Mouse (Mus musculus): ENCODE data around the gene Thap11. TPM values are rescaled to one million over a fixed set of nuclear protein-coding genes. Genes with fewer than 3 reads are reported as not detected.

Thap11 gene
- total RNA-seq, 4 experiments from 2014 or later, result 36.4 to 39.7 (median 38.3) TPM

DNA sequence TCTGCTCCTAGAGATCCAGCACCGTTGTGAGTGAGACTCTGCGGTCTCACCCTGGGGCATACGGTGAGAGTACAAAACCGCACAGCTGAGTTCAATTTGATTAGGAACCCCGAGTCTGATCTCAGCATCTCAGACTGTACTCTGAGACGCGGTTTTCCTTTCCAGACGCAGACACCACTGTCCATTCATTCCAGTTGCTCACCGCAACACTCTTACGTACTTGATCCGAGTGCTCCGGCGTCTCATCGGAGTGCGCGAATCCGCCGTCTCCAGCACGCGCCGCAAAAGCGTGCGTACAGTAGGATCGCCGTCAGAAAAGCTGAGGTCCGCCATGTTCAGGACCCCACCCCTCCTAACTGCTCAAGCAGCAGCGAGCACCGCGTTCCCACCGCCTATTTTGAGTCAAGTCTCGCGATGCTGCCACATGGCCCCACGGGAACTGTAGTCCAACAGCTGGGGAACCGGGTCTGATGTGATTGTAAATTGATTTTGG lies 3.2 kb upstream of the Thap11 start:
- DNase-seq (ENCODE audit: low spot score in 2 of 2), result peak; percentile 88

DNA sequence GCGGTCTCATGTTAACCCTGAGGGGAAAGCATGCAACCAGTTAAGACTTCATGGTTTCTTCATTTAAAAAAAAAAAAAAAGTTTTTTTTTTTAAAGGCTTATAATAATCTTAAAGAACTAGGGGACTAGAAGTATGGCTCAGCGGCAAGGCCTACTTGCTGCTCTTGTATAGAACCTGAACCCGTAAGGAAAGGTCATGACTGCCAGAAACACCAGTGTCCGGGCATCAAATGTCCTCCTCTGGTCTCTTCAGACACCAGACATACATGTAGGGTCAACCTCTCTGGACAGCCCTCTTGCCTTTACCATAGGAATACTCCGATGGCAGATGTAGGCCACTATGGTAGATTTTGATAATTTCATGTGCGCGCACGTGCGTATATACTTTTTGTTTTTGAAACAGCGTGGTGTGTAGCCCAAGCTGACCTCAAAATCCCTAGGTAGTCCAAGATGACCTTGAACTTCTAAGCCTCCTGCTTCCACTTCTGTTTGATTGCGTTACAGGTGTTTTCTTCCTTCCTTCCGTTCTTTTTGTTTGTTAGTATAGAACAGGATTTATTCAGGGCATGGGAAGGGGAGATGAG lies 2.7 kb upstream of the Thap11 start:
- DNase-seq (ENCODE audit: low spot score in 2 of 2), result no peak

DNA sequence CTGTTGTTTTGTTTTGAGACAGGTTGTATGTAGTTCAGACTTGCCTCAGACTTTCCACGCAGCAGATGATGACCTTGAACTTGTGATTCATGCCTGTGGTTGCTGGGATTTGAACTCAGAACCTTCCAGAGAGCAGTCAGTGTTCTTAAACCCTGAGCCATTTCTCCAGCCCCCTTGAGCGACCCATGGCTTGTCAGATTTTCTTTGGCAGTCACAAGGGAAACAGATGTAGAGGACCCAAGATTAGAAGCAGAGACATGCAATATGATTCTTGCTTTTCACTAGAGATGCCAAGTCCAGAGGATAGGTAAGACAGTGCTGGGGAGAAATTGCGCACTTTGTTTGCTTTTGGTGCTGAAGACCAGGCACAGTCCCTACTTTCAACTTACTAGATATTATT lies 1.8 kb upstream of the Thap11 start, which contains the start of gene Cenpt:
Cenpt (minus strand) TSS at position 101 of the 400 bp plus-strand sequence.
- no peak for DNase-seq (ENCODE audit: low spot score in 2 of 2)

GRCm38 (mm10) chr8:105854303-105854702 lies 629 bp upstream of the Thap11 start:
- no peak for DNase-seq (ENCODE audit: low spot score in 2 of 2)

DNA sequence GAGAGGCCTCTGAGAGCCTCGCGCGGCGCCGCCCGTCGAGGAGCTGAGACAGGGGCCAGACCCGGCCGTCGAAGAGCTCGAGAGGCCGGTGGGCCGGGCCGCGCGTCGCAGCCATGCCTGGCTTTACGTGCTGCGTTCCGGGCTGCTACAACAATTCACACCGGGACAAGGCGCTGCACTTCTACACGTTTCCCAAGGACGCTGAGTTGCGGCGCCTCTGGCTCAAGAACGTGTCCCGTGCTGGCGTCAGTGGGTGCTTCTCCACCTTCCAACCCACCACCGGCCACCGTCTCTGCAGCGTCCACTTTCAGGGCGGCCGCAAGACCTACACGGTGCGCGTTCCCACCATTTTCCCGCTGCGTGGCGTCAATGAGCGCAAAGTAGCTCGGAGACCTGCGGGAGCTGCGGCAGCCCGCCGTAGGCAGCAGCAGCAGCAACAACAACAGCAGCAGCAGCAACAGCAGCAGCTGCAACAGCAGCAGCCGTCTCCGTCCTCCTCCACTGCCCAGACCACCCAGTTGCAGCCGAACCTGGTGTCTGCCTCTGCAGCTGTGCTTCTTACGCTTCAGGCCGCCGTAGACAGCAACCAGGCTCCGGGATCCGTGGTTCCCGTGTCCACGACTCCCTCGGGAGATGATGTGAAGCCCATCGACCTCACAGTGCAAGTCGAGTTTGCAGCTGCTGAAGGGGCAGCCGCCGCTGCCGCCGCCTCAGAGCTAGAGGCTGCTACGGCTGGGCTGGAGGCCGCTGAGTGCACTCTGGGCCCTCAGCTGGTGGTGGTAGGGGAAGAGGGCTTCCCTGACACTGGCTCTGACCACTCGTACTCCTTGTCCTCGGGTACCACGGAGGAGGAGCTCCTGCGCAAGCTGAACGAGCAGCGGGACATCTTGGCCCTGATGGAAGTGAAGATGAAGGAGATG lies 576 bp downstream of the Thap11 start:
- DNase-seq (ENCODE audit: low spot score in 2 of 2), result peak; percentile 38 to 58

GRCm38 (mm10) chr8:105856168-105856835 lies 1.4 kb downstream of the Thap11 start:
- no peak for DNase-seq (ENCODE audit: low spot score in 2 of 2)

- no peak for DNase-seq (ENCODE audit: low spot score in 2 of 2)
Measured at GRCm38 (mm10) chr8:105858495-105858894, 3.6 kb downstream of the Thap11 start.

DNA sequence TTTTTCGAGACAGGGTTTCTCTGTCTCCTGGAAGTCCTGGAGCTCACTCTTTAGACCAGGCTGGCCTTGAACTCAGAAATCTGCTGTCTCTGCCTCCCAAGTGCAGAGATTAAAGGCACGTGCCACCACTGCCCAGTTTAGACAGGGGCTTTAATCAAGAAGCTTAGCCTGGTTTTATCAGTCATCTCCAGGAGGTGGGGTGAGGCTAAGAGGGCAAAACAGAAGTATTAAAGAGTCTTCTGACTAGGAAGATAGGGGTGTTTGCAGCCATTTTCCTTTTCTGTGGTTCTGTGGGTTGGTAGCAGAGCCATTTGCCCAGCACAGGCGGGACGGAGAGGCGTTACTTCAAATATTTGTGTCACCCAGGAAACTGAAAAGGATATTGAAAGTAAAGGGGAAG lies 4.4 kb downstream of the Thap11 start:
- DNase-seq (ENCODE audit: low spot score in 2 of 2), result no peak

DNA sequence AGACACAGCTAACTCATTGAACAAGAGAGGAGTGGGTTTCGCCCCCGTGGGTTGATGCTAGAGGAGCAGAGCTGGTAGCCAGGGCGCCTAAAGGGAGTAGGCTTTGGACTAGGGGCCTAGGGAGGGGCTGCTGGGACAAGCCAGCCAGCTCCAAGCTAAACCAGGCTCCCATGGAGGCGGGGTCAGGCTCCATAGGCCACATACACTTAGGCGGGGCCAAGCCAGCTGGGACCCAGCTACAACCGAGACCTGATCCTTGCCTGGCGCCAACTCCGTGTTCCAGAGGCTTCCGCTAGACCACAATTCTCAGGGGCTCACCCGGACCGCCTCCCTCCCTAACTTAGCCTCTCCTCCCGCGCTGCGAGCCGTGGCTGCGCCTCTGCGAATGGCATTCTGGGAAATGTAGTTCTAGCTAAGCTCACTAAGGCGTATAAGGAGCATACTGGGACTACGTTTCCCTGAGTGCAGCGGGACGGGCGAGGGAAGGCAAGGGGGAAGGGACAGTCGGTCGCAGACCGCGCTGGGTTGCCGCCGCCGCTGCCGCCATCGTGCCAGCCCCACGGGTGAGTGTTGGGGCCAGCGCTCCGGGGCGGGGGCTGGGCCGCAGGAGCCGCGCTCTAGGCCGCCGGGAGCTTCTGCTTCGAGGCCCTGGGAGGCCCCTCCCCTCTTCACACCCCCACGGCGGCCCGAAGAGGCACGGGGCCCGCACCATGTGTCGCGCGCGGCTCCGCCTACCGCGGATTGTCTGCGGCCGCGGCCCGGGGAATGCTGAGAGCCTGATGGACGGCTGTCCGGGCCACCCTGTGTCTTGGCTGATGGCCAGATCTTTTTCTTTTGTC lies 5.4 kb downstream of the Thap11 start, which contains the start of gene Nutf2:
Nutf2 (plus strand) TSS at position 438 of the 839 bp plus-strand sequence.
- DNase-seq (ENCODE audit: low spot score in 2 of 2), result peak; percentile 93 to 96

DNA sequence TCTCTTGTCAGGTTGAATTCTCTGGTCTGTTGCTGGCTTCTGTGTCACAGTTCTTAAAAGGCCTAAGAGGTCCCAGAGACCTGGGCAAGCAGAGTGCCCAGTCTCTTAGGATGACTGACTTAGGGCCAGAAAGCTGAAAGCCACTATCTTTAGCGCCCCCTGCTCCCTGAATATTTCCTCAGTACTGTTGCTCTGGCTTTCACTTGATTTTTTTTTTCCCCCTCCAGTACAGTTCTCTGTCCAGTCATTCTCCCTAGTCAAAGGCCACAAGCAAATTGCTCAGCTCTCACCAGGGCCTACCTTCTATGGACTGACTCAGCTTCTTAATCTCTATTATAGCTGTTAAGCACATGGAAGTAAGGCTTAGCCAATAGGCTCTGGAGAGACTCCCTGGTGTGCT lies 7.0 kb downstream of the Thap11 start:
- no peak for DNase-seq (ENCODE audit: low spot score in 2 of 2)

DNA sequence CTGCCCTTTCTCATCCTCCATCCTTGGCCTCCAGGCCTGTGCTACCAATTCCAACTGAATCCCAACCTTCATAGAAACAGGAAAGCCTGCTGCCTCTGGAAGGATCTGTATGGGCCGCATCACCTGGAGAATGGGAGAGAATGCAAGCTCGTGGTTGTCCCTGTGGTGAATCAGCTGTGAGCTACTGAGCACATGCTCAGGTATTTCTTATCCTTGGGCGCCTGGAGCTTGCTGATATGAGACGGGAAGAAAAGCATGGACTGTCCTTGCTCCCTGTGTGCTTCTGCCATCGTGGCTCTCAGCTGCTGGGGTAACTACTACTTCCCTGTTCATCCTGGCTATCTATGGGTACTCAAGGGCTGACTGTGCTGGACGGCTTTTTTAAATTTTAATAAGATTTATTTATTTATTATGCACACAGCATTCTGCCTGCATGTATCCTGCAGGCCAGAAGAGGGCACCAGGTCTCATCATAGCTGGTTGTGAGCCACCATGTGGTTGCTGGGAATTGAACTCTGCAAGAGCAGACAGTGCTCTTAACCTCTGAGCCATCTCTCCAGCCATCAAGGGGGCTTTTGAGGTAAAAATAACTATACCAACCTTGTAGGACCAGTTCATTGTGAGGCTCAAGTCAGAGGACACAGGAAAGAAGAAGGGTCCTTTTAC lies 11.6 kb downstream of the Thap11 start:
- DNase-seq (ENCODE audit: low spot score in 2 of 2), result no peak

- no peak for DNase-seq (ENCODE audit: low spot score in 2 of 2)
Measured at GRCm38 (mm10) chr8:105874301-105874700, 19.4 kb downstream of the Thap11 start.

GRCm38 (mm10) chr8:105880754-105881520 lies 26.0 kb downstream of the Thap11 start, which contains the start of gene Edc4:
Edc4 (plus strand) TSS chr8:105880881.
- DNase-seq (ENCODE audit: low spot score in 2 of 2), result peak; percentile 73 to 82

- no peak for DNase-seq (ENCODE audit: low spot score in 2 of 2)
Measured at GRCm38 (mm10) chr8:105889756-105890465, 35.0 kb downstream of the Thap11 start.

DNA sequence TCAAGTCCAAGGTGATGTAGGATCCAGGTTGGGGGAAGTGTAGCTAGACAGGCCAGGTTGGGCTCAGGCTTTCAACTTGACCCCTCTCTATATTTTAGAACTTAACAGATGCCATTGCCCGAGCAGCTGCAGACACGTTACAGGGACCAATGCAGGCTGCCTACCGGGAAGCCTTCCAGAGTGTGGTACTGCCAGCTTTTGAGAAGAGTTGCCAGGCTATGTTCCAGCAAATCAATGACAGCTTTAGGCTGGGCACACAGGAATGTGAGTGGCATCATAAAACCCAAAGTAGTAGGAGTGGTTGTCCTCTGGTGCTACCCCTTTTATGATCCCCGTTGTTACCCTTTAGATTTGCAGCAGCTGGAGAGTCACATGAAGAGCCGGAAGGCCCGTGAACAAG lies 35.9 kb downstream of the Thap11 start:
- DNase-seq (ENCODE audit: low spot score in 2 of 2), result peak; percentile 72 to 82

DNA sequence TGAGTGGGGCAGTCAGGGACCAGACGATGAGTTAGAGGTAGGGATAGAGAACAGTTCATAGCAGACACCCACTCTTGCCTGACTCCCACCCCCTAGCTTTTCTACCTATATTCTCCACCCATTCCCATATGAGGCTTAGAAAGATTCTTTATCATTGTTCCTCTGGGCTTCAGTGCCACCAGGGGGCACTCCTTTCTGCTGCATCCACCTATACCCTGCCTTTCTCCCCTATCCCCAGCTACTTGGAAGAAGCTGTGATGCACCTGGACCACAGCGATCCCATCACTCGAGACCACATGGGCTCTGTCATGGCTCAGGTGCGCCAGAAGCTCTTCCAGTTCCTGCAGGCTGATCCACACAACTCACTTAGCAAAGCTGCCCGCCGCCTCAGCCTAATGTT lies 37.5 kb downstream of the Thap11 start:
- DNase-seq (ENCODE audit: low spot score in 2 of 2), result no peak

- peak; percentile 81 to 85 for DNase-seq (ENCODE audit: low spot score in 2 of 2)
Measured at GRCm38 (mm10) chr8:105893339-105893738, 38.4 kb downstream of the Thap11 start, which contains the start of gene Nrn1l. Nrn1l (plus strand) TSS chr8:105893567.

DNA sequence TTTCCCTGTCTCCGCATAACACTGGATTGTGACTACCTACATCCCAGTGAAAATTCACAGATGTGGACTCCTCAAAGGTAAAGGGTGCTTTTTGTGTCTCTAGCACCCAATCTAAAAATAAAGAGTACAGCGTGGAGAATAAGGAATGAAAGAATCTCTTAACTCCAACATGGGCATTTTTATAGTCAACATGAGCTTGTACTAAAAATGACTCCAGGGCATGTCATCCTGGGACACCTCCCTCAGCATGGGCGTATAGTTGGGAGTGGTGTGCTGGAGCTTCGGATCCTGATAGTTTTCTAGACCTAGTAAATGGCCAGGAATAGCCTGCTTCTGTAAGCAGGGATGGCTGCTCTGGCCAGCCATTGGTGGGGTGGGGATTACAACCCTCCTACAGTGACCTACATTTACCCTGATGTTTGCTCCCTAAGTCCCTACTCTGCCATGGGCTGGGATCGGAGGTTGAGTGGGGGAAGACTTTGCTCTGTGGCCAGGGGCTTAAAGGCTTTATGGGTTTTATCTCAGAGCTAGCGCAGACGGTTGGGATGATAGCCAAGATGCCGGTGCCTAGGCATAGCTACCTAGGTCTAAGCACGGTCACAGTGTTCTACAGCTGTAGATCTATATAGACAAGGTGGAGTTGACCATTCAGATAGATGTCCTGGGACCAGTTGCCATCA lies 43.0 kb downstream of the Thap11 start:
- no peak for DNase-seq (ENCODE audit: low spot score in 2 of 2)

Measured in layer of hippocampus, adult 8-10 months (tissue).